Mouse (Mus musculus): ENCODE data around the gene Ydjc. TPM values are rescaled to one million over a fixed set of nuclear protein-coding genes. Genes with fewer than 3 reads are reported as not detected.

Gene Ydjc
- polyA plus RNA-seq, 1 experiment from 2014 or later: 5.3 TPM

DNA sequence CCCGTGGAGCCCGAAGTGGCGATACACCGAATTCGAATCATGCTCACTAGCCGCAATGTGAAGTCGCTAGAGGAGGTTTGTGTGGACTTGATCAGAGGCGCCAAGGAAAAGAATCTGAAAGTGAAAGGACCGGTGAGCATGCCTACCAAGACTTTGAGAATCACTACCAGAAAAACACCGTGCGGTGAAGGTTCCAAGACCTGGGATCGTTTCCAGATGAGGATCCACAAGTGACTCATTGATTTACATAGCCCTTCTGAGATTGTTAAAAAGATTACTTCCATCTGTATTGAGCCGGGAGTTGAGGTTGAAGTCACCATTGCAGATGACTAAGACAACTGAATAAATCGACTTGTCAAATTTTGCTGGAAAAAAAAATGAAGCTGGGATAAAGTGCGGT is 7.1 kb upstream of the Ydjc start:
- no peak overlapping the region for H3K4me2 ChIP-seq (ENCODE audit: low read length)
- H3K4me1 ChIP-seq (ENCODE audit: control insufficient read depth in 2 of 2, insufficient read depth in 2 of 2, low read length in 2 of 2): peaks cover 0 to 6% of the 10 kb centered on the region in 2 experiments; a peak in 3 of 4 replicates
- no peak overlapping the region for H3K9ac ChIP-seq (ENCODE audit: low read length)
- H3K4me3 ChIP-seq (ENCODE audit: control insufficient read depth in 1 of 2, insufficient read depth in 1 of 2, low read depth in 1 of 2, low read length in 2 of 2): no peak overlapping the region
- no peaks in the 10 kb centered on the region for H3K27me3 ChIP-seq (ENCODE audit: control insufficient read depth, insufficient read depth, low read length)
- H3K27ac ChIP-seq (replicated peaks in 1 of 2; ENCODE audit: control insufficient read depth in 1 of 2, insufficient read depth in 1 of 2, low read depth in 2 of 2, low read length in 2 of 2): no peak overlapping the region
- WGBS: 77% methylated on average over 15 of the region's 15 CpGs
- H3K36me3 ChIP-seq (ENCODE audit: control insufficient read depth, insufficient read depth, low read length): no peaks in the 10 kb centered on the region
- no peak for ATAC-seq (ENCODE audit: insufficient number of reproducible peaks, insufficient read depth, low FRiP score, low read depth)
- H3K9me3 ChIP-seq (ENCODE audit: control insufficient read depth, low read length): no peaks in the 10 kb centered on the region

DNA sequence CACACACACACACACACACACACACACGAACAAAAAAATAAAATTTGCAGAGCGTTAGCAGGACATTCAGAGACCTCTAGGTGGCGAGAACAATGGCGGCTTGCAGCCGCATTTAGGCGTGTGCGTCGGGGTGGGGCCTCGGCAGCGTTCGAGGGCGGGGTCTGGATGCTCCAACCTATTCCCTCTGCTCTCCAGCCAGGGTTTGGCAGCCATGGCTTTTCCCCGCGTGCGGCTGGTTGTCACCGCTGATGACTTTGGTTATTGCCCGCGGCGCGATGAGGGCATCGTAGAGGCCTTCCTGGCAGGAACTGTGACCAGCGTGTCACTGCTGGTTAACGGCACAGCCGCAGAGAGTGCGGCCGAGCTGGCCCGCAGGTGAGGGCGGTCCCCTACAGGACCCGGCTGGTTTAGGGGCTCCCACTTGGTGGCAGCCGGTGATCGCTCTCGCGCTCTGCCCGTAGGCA is 2.4 kb downstream of the Ydjc start, which contains the start of gene Ccdc116:
Gene Ccdc116, minus strand, starts transcription at position 458 of the 464 bp plus-strand sequence.
- no peak within 1 kb of the TSS for H3K27ac ChIP-seq (replicated peaks in 1 of 2; ENCODE audit: control insufficient read depth in 1 of 2, insufficient read depth in 1 of 2, low read depth in 2 of 2, low read length in 2 of 2)
- H3K27me3 ChIP-seq (ENCODE audit: control insufficient read depth, insufficient read depth, low read length): no peaks in the 10 kb centered on the region
- H3K4me1 ChIP-seq (ENCODE audit: control insufficient read depth in 2 of 2, insufficient read depth in 2 of 2, low read length in 2 of 2): peaks cover 6 to 9% of the 10 kb centered on the region in 2 experiments; a peak in 3 of 4 replicates
- WGBS: 2% methylated on average over 34 of the region's 34 CpGs
- H3K4me2 ChIP-seq (ENCODE audit: low read length): peak within 1 kb of the TSS; percentile 99
- peak within 1 kb of the TSS; percentile 61 to 84 for H3K4me3 ChIP-seq (ENCODE audit: control insufficient read depth in 1 of 2, insufficient read depth in 1 of 2, low read depth in 1 of 2, low read length in 2 of 2)
- peak; percentile 80 for ATAC-seq (ENCODE audit: insufficient number of reproducible peaks, insufficient read depth, low FRiP score, low read depth)
- H3K9me3 ChIP-seq (ENCODE audit: control insufficient read depth, low read length): no peaks in the 10 kb centered on the region
- peak within 1 kb of the TSS; percentile 69 for H3K9ac ChIP-seq (ENCODE audit: low read length)
- H3K36me3 ChIP-seq (ENCODE audit: control insufficient read depth, insufficient read depth, low read length): peaks cover 5% of the 10 kb centered on the region

DNA sequence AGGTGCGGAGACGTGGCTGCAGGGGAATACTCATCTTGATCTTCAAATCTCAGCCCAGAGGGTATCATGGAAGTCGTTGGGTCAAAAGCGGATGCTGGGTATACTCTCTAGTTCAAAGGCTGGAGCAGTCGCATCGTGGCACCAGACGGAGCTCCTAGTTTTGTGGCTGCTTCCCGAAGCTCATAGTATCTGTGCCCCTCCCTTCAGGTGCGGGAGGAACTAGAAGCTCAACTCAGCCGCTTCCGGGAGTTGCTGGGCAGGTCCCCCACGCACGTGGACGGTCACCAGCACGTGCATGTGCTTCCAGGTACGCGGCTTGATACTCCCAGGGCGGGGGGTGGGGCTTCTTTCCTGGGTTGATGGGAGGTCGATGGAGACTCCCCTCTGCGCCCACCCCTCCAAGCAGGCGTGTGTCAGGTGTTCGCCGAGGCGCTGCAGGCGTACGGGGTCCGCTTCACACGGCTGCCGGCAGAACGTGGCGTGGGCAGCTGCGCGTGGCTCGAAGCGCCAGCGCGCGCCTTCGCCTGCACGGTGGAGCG is 3.0 kb downstream of the Ydjc start:
- no peaks in the 10 kb centered on the region for H3K27me3 ChIP-seq (ENCODE audit: control insufficient read depth, insufficient read depth, low read length)
- under 1% methylated on average over 41 of the region's 41 CpGs for WGBS

DNA sequence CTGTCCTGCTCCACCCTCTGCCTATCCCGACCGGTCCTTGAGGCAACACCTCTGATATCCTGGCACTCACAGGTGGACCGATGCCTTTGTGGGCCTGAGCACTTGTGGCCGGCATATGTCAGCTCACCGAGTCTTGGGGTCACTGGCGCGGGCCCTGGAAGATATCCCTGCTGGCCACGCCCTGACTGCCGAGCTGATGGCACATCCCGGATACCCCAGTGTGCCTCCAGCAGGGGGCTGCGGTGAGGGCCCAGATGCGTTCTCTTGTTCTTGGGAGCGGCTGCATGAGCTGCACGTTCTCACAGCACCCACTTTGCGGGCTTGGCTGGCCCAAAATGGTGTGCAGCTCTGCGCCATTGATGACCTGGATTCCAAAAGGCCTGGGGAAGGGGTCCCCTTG is 3.7 kb downstream of the Ydjc start:
- no peaks in the 10 kb centered on the region for H3K9me3 ChIP-seq (ENCODE audit: control insufficient read depth, low read length)
- peaks cover 17% of the 10 kb centered on the region for H3K36me3 ChIP-seq (ENCODE audit: control insufficient read depth, insufficient read depth, low read length)
- H3K4me1 ChIP-seq (ENCODE audit: control insufficient read depth in 2 of 2, insufficient read depth in 2 of 2, low read length in 2 of 2): peaks cover 6 to 9% of the 10 kb centered on the region in 2 experiments; a peak in 3 of 4 replicates
- H3K4me3 ChIP-seq (ENCODE audit: control insufficient read depth in 1 of 2, insufficient read depth in 1 of 2, low read depth in 1 of 2, low read length in 2 of 2): peak overlapping the region; percentile 61 to 84; a peak in 3 of 4 replicates
- H3K9ac ChIP-seq (ENCODE audit: low read length): peak overlapping the region; percentile 69; the same call in 1 of the 2 replicates
- H3K4me2 ChIP-seq (ENCODE audit: low read length): peak overlapping the region; percentile 99
- H3K27ac ChIP-seq (replicated peaks in 1 of 2; ENCODE audit: control insufficient read depth in 1 of 2, insufficient read depth in 1 of 2, low read depth in 2 of 2, low read length in 2 of 2): no peak overlapping the region
- WGBS: 12% methylated on average over 16 of the region's 16 CpGs
- H3K27me3 ChIP-seq (ENCODE audit: control insufficient read depth, insufficient read depth, low read length): no peaks in the 10 kb centered on the region
- no peak for ATAC-seq (ENCODE audit: insufficient number of reproducible peaks, insufficient read depth, low FRiP score, low read depth)

More for the DNA sequence above, 3.0 kb downstream of the Ydjc start:
- Histone ChIP-seq H3K9me3 (ENCODE audit: control insufficient read depth, low read length) (no peaks in the 10 kb centered on the region), H3K36me3 (ENCODE audit: control insufficient read depth, insufficient read depth, low read length) (peaks cover 11% of the 10 kb centered on the region), H3K27ac (replicated peaks in 1 of 2; ENCODE audit: control insufficient read depth in 1 of 2, insufficient read depth in 1 of 2, low read depth in 2 of 2, low read length in 2 of 2) (no peak overlapping the region), H3K4me1 (ENCODE audit: control insufficient read depth in 2 of 2, insufficient read depth in 2 of 2, low read length in 2 of 2) (peaks cover 6 to 9% of the 10 kb centered on the region in 2 experiments; a peak in 3 of 4 replicates), H3K9ac (ENCODE audit: low read length) (peak overlapping the region; percentile 69), H3K4me2 (ENCODE audit: low read length) (peak overlapping the region; percentile 99), H3K4me3 (ENCODE audit: control insufficient read depth in 1 of 2, insufficient read depth in 1 of 2, low read depth in 1 of 2, low read length in 2 of 2) (peak overlapping the region; percentile 61 to 84)
- no peak for ATAC-seq (ENCODE audit: insufficient number of reproducible peaks, insufficient read depth, low FRiP score, low read depth)

DNA sequence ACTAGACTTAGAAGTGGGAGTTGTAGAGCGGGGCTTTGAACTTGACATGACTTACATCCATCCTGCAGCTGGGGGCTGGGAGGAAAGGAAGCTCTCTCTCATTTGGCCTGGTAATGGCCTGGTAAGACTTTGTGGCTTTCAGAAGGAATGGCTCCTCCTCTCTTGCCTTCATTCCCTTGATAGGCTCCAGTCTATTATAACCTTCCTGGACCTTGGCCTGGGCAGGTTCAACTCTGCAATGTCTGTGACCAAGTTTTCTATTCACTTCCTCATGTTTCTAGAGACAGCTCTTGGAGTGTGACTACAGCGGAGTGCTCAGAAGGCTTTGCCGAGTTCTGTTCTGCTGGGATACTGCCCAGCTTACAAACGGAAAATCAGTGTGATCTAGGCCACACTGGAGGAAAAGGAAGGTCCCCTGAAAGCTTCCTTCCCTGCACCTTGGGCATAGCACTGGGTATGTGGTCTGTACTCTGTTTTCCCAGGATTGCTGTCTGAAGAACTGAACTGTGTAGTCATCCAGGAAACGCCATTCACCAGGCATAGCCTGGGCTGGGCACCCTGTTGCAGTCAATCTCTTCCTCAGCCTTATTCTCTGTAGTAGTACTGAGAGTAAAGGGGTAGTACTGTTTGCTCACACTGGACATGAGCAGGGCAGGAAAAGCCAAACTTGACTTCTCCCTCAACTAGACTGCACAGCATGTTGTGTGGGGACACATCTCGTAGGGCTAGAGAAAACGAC is 6.3 kb downstream of the Ydjc start:
- peaks cover 6 to 9% of the 10 kb centered on the region in 2 experiments; a peak in 3 of 4 replicates for H3K4me1 ChIP-seq (ENCODE audit: control insufficient read depth in 2 of 2, insufficient read depth in 2 of 2, low read length in 2 of 2)
- WGBS: 75% methylated on average over 7 of the region's 7 CpGs
- no peak overlapping the region for H3K27ac ChIP-seq (replicated peaks in 1 of 2; ENCODE audit: control insufficient read depth in 1 of 2, insufficient read depth in 1 of 2, low read depth in 2 of 2, low read length in 2 of 2)
- no peak overlapping the region for H3K9ac ChIP-seq (ENCODE audit: low read length)
- no peak overlapping the region for H3K4me2 ChIP-seq (ENCODE audit: low read length)
- H3K4me3 ChIP-seq (ENCODE audit: control insufficient read depth in 1 of 2, insufficient read depth in 1 of 2, low read depth in 1 of 2, low read length in 2 of 2): no peak overlapping the region
- peaks cover 35% of the 10 kb centered on the region for H3K36me3 ChIP-seq (ENCODE audit: control insufficient read depth, insufficient read depth, low read length)
- ATAC-seq (ENCODE audit: insufficient number of reproducible peaks, insufficient read depth, low FRiP score, low read depth): no peak
- no peaks in the 10 kb centered on the region for H3K27me3 ChIP-seq (ENCODE audit: control insufficient read depth, insufficient read depth, low read length)
- no peaks in the 10 kb centered on the region for H3K9me3 ChIP-seq (ENCODE audit: control insufficient read depth, low read length)

DNA sequence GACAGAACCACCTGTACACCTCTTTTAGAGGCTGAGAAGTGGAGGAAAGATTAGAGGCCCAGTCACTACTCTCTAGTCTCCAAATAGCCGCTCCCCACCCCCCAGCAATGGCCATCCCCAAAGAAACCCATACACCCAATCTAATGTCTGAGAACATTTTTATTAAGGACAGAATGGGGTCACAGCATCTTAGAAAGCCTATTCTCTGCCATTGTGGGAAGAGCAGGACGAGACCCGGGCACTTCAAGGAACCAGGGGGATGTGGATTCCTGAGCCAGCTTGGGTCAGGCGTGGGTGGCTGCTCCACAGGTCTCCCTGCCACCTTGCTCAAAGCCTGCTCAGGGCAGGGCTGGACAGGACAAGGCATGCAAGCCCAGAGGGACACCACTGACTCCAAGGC is 7.5 kb downstream of the Ydjc start:
- ATAC-seq (ENCODE audit: insufficient number of reproducible peaks, insufficient read depth, low FRiP score, low read depth): no peak
- no peak overlapping the region for H3K4me3 ChIP-seq (ENCODE audit: control insufficient read depth in 1 of 2, insufficient read depth in 1 of 2, low read depth in 1 of 2, low read length in 2 of 2)
- H3K27ac ChIP-seq (replicated peaks in 1 of 2; ENCODE audit: control insufficient read depth in 1 of 2, insufficient read depth in 1 of 2, low read depth in 2 of 2, low read length in 2 of 2): no peak overlapping the region
- H3K27me3 ChIP-seq (ENCODE audit: control insufficient read depth, insufficient read depth, low read length): no peaks in the 10 kb centered on the region
- peaks cover 6 to 9% of the 10 kb centered on the region in 2 experiments; a peak in 3 of 4 replicates for H3K4me1 ChIP-seq (ENCODE audit: control insufficient read depth in 2 of 2, insufficient read depth in 2 of 2, low read length in 2 of 2)
- no peaks in the 10 kb centered on the region for H3K9me3 ChIP-seq (ENCODE audit: control insufficient read depth, low read length)
- peaks cover 41% of the 10 kb centered on the region for H3K36me3 ChIP-seq (ENCODE audit: control insufficient read depth, insufficient read depth, low read length)
- H3K9ac ChIP-seq (ENCODE audit: low read length): no peak overlapping the region
- 94% methylated on average over 4 of the region's 4 CpGs for WGBS
- no peak overlapping the region for H3K4me2 ChIP-seq (ENCODE audit: low read length)

DNA sequence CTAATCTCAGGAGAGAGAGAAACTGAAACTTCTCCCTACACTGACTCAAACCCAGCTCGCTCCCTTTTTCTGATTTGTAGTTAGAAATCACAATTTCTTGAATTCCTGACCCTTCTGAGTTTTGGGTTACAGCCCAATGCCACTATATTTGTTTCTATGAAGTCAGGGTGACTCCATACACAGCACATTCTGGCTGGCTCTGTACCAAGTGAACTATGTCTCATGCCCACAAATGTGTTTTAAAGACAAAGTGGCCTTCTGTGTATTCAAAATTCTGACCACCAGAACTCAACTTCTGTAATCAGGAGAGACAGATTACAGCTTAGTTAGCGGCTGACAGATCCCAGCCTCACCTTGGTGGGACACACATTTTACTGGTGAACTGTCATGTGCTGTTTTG is 9.9 kb downstream of the Ydjc start:
- no peak overlapping the region for H3K9ac ChIP-seq (ENCODE audit: low read length)
- WGBS: 87% methylated on average over 2 of the region's 2 CpGs
- no peak overlapping the region for H3K4me3 ChIP-seq (ENCODE audit: control insufficient read depth in 1 of 2, insufficient read depth in 1 of 2, low read depth in 1 of 2, low read length in 2 of 2)
- no peak overlapping the region for H3K4me2 ChIP-seq (ENCODE audit: low read length)
- no peaks in the 10 kb centered on the region; a peak in 1 of 4 replicates for H3K4me1 ChIP-seq (ENCODE audit: control insufficient read depth in 2 of 2, insufficient read depth in 2 of 2, low read length in 2 of 2)
- no peaks in the 10 kb centered on the region for H3K9me3 ChIP-seq (ENCODE audit: control insufficient read depth, low read length)
- ATAC-seq (ENCODE audit: insufficient number of reproducible peaks, insufficient read depth, low FRiP score, low read depth): no peak
- peaks cover 61% of the 10 kb centered on the region for H3K36me3 ChIP-seq (ENCODE audit: control insufficient read depth, insufficient read depth, low read length)
- no peaks in the 10 kb centered on the region for H3K27me3 ChIP-seq (ENCODE audit: control insufficient read depth, insufficient read depth, low read length)
- no peak overlapping the region for H3K27ac ChIP-seq (replicated peaks in 1 of 2; ENCODE audit: control insufficient read depth in 1 of 2, insufficient read depth in 1 of 2, low read depth in 2 of 2, low read length in 2 of 2)

Measured in heart, embryonic 14.5 days (tissue).